Mouse (Mus musculus) stomach, embryonic 15.5 days (tissue): ENCODE measurements at regions not wholly inside any gene's neighbourhood (a gene's known extent, or its start where the extent isn't known, plus 50 kb on each side); places are given as distances from the start of the nearest gene placed in this dataset.

Source experiments
- ATAC-seq: fragments of 200-750 bp; cut with Nextera tagmentation; 2 replicates; pipeline ENCODE4 v1.8.0; 2017; ENCODE audit warnings: low read depth, moderate number of reproducible peaks, moderate TSS enrichment; ENCODE audit not compliant: insufficient read depth, low FRiP score
- H3K27ac ChIP-seq: fragments of 300-500 bp; sonication (generic); 2 replicates; pipeline ENCODE4 v1.5.1; 2015; ENCODE audit warnings: mild to moderate bottlenecking, inconsistent platforms
- H3K27me3 ChIP-seq: fragments of 300-500 bp; sonication (generic); replicated peaks from 2 replicates; pipeline ENCODE4 v1.6.1; 2015; ENCODE audit warnings: inconsistent platforms
- H3K36me3 ChIP-seq: fragments of 300-500 bp; sonication (generic); 2 replicates; pipeline ENCODE4 v1.6.1; 2015; ENCODE audit warnings: inconsistent platforms
- H3K4me1 ChIP-seq: fragments of 300-500 bp; sonication (generic); 2 replicates; pipeline ENCODE4 v1.6.1; 2015; ENCODE audit warnings: inconsistent platforms
- H3K4me2 ChIP-seq: fragments of 300-500 bp; sonication (generic); 2 replicates; pipeline ENCODE4 v1.6.1; 2015; ENCODE audit warnings: mild to moderate bottlenecking, inconsistent platforms
- H3K4me3 ChIP-seq: fragments of 300-500 bp; sonication (generic); replicated peaks from 2 replicates; pipeline ENCODE4 v1.5.1; 2015; ENCODE audit warnings: inconsistent platforms
- H3K9ac ChIP-seq: fragments of 300-500 bp; sonication (generic); 2 replicates; pipeline ENCODE4 v1.6.1; 2015; ENCODE audit warnings: inconsistent platforms
- H3K9me3 ChIP-seq: fragments of 300-500 bp; sonication (generic); 2 replicates; pipeline ENCODE4 v1.6.1; 2016; ENCODE audit warnings: inconsistent platforms
- WGBS: fragments of 180-500 bp; shearing (Covaris S2); methylation state at CpG from one replicate; pipeline ENCODE4 v1.1.7; 2015; 5-methylcytosine and 5-hydroxymethylcytosine counted together

DNA sequence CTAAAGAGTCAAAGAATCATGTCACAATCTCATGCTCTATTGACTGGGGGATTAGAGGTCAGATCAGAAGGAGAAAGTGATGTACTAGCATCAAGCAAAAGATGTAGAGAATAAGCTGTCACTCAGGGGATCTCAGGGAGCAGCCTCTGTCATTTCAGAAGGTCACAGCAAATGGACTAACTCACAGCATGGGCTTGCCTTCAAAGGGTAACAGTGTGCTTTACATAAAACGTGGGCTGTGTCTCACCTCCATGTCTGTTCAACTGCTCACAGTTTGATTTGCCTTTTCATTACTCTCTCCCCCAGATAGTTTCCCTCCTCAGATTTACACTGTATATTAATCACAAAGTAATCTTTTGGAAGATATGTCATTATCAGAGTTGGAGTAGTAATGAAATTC, 527.4 kb upstream of the Tyrp1 start:
- Histone ChIP-seq H3K4me1 (no peaks in the 10 kb centered on the region), H3K36me3 (no peaks in the 10 kb centered on the region), H3K27ac (no peak overlapping the region), H3K4me2 (no peak overlapping the region), H3K9ac (no peak overlapping the region), H3K9me3 (no peaks in the 10 kb centered on the region), H3K4me3 (no peak overlapping the region), H3K27me3 (no peaks in the 10 kb centered on the region)
- no peak for ATAC-seq
- 50% methylated on average over 1 of the region's 1 CpGs for WGBS

- Histone ChIP-seq H3K4me3 (no peak overlapping the region), H3K27me3 (no peaks in the 10 kb centered on the region), H3K27ac (no peak overlapping the region), H3K4me2 (no peak overlapping the region), H3K36me3 (no peaks in the 10 kb centered on the region), H3K9me3 (no peaks in the 10 kb centered on the region), H3K4me1 (no peaks in the 10 kb centered on the region), H3K9ac (no peak overlapping the region)
- WGBS = 68% methylated on average over 3 of the region's 3 CpGs
- ATAC-seq = no peak
Measured at GRCm38 (mm10) chr4:80310620-80311019, 523.3 kb upstream of the Tyrp1 start.

- no peak overlapping the region for H3K9ac ChIP-seq
- no peaks in the 10 kb centered on the region for H3K9me3 ChIP-seq
- no peaks in the 10 kb centered on the region for H3K4me1 ChIP-seq
- WGBS = 72% methylated on average over 4 of the region's 4 CpGs
- no peaks in the 10 kb centered on the region for H3K36me3 ChIP-seq
- H3K27me3 ChIP-seq = no peaks in the 10 kb centered on the region
- ATAC-seq = peak; percentile 53
- H3K4me2 ChIP-seq = no peak overlapping the region
- H3K4me3 ChIP-seq = no peak overlapping the region
- H3K27ac ChIP-seq = no peak overlapping the region
Measured at GRCm38 (mm10) chr4:80311091-80311490, 522.8 kb upstream of the Tyrp1 start.
